Mouse (Mus musculus): ENCODE data around the gene Zfp827.

Zfp827 gene

GRCm38 (mm10) chr8:79065924-79066323, 37.7 kb downstream of the Zfp827 start:
- DNase-seq (ENCODE audit: low spot score in 2 of 2): no peak

DNA sequence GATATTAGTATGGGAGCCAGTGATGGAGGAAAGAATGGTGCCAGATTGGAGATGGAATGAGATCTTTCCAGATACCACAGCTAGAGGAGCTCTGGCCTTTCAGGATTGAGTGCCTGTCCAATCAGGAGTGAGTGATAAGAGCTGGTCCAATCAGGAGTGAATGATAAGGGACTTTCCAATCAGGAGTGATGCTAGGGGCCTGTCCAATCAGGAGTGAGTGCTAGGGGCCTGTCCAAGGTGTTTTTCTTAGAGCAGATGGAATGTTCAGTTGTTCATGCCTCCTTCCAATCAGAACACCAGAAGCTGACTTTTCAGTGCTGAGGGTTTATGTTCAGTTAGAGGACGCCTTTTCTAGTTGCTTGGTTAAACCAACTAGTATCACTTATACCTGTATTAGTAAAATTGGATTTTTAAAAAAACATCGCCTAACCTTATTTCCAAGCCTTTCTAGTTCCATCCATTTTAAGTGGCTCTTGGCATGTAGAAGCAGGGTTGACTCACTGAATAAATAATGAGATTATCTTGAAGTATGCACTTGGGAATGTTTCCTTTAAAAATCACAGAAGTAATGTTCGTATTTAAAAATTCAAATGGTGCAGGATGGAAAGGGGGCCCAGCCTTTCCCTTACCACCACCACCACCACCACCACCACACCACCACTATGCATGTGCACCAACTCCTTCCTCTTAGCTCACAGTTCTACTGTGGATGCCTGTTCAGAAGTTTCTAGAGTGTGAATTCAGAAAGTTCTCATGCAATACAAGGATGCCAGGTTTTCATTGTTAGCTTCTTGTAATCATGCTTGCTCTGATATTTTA, 39.8 kb downstream of the Zfp827 start:
- DNase-seq (ENCODE audit: low spot score in 2 of 2): no peak

DNA sequence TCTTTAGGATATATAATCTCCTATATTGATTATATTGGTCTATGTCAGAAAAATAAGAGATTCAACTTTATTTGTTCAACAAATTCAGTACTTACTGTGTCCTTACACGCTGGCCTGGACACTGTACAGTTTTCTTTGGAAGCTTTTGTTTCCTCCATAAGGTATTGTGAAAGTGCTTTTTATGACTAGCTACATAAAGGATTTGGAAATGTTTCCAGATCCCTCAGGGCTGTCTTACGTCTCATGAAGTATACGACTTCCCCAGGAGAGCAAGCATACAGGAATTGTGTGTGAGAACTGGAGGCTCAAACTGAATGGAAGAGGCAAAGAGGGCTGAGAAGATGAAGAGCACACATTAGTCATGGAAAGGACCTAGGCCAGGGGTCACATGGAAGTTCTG, 45.1 kb downstream of the Zfp827 start:
- DNase-seq (ENCODE audit: low spot score in 2 of 2): no peak

DNA sequence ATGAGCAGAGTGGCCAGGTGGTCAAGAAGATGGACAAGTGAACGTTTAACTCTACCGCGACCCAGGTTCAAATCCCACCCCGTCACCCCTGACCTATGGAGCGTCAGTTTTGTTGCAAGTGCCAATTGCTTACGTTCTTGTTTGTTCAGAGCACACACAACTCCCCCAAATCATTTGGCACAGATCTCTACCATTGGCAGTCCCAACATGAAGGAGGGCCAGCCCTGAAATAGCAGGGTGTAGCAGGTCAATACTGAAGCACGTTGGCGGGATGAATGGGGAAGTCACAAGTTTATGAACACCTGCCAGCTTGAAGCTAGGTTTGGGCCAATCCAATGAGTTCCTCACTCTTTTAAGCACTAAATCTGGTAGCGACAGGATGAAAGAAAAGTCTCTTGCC, 46.7 kb downstream of the Zfp827 start:
- no peak for DNase-seq (ENCODE audit: low spot score in 2 of 2)

DNA sequence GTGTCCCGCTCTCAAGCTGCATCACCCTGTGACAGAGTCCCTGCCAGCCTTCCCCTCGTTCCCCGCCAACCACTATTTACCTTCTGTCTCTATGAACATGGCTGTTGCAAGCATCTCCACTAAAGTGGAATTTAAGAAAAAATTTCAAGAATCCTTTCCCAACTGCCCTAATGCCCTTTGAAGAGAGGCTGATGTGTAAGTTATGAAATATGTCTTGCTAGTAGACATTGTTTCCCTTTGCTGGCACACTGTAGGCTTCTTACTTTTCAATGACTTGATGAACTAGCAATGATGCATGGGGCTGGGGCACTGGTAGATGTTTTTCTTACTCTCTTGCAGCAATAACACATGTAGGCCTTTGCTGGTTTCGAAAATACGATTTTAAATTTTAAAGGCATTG, 49.0 kb downstream of the Zfp827 start:
- DNase-seq (ENCODE audit: low spot score in 2 of 2): no peak

DNA sequence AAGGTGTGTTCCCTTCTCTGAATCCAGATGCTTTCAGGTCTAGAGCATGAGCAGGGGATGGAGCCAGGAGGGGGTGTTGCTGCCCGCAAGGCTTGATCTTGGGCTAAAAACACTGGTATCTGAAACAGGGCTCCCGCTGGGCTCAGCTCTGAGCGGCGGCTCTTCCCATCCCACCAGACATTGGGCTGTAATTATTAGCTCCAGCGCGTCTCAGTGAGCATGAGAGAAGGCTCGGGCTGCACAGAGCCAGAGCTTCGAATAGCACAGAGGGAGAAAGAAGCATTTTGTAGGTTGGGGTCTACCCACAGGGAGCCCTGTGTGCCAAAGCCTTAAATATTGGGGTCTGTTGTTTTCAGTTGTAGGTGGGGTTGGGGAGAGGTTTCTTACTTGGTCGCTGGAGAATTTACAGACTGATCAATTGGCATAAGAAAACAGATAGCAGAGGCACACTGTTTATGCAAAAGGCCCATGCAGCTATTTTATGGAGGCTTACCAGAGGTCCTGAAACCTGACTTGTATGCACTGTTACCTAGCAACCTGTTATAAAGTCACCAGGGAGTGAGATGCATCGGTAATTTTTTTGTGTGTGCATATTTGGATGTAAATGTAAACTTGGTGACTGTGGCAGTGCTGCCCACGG, 50.4 kb downstream of the Zfp827 start:
- DNase-seq (ENCODE audit: low spot score in 2 of 2): no peak

- no peak for DNase-seq (ENCODE audit: low spot score in 2 of 2)
Measured at GRCm38 (mm10) chr8:79079196-79079561, 50.9 kb downstream of the Zfp827 start.

DNA sequence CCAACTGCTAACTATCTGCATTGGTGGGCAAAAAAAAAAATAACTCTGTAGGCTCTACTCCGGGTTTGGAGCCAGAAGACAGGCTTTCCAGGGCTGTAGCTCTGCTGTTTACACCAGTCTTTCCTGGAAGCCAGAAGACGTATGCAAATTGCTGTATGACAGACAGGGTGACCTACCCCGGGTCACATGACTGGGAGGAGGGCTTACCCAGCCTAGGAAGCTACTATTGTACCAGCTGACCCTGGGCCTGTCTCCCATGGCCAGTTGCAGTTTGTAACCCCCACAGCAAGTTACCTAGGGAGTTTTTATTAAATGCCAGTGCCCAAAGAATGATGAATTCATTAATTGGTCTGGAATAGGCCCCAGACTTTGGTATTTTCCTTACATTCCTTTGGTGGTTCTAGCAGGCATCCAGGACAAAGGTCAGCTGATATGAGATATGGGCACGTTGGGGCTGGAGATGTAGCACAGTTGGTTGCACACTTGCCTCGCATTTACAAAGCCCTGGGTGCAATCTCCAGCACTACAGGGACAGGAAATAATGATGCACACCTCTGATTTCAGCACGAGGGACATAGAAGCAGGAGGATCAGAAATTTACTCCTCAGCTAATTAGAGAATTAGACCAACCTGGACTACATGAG, 52.0 kb downstream of the Zfp827 start:
- no peak for DNase-seq (ENCODE audit: low spot score in 2 of 2)

DNA sequence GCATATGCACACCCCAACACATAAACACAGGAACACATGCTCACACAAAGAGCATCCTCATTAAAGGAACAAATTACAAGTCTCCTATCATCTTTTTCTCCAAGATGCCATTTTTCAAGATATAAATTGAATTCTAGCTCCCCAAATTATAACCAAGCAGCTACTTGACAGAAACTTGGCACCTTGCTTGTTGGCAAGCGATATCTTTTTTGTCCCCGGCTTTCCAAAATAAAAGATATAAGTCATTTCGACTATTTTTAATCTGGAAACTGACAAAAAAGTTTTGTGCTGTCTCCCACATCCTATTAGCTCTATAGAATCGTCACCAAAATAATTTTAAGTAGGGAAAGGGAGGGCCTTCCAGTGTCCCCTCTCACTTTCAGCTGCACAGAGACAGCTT, 53.1 kb downstream of the Zfp827 start:
- DNase-seq (ENCODE audit: low spot score in 2 of 2): no peak

DNA sequence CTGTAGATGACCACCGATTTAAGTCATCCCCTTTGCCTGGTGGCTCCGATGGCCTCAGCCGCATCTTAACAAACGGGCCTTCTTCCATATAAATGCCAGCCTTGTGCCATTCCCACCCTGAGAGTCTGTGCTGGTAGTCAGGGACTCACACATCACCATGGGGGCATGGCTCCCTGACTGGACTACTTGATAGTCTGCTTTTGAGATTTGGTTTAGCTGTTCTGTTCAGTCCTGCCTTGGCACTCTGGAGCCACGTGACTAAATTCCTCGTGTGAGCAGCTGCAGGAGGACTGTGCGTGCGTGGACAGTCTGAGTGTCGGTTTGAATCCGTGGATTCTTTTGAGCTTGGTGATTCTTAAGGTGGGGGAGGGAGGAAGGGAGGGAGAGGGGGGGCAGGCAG, 53.7 kb downstream of the Zfp827 start:
- no peak for DNase-seq (ENCODE audit: low spot score in 2 of 2)

DNA sequence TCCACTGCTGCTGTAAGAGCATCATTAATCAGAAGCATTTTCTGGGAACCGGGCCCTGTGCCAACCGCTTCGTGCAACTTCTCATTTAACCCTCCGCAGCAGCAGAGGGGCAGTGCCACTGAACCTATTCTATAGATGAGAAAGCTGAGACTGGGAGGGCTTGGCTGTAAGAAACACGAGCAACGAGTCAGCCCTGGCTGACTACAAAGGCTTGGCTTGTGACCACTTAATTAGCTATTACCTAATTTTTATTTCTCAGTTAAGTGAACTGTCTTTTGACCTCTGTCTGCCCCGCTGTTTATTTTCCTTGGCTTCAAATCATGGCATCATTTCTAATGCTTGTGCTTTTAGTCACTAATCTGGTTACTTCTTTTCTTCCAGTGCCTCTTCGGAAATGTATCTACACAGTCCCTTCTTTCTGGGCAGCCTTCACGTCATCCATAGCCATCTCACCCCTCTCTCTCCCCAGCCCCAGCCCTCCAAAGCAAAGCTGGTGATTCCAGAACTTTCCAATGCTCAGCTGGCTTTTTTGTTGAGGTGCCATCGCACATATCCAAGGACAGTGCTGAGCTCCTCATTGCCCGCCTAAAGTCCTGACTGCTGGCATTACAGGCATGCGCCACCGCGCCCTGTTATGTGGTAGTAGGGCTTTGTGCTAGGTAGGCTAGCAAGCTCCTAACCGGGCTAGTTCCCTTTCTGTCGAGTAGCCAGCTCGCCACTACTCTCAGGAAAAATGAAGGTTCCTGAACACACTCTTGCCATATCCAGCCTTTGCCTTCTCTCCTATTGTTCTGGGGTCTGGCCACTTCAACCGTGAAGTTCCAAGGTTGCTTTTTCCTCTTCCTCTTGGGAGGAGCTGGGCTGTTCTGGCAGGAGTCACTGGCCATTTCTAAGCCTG, 55.5 kb downstream of the Zfp827 start:
- DNase-seq (ENCODE audit: low spot score in 2 of 2): no peak

- DNase-seq (ENCODE audit: low spot score in 2 of 2): no peak
Measured at GRCm38 (mm10) chr8:79084359-79084820, 56.2 kb downstream of the Zfp827 start.

DNA sequence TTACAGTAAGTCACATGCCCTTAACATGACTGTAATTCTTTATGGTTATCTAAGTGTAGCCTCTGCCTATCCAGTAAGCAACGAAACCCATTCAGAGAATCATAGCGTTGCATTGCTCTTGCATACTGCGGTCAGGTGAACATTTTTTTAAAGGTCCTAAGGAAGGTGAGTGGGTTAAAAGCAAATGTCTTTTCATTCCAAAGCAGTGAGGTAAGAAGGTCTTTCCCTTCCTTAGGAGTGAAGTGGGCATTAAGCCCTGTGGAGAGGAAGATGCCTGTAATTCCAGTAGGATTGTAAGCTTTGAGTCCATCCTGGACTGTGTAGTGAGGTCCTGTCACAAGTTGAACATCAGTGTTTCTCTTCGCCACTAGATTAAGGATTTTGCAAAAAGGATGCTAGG, 66.2 kb downstream of the Zfp827 start:
- no peak for DNase-seq (ENCODE audit: low spot score in 2 of 2)

DNA sequence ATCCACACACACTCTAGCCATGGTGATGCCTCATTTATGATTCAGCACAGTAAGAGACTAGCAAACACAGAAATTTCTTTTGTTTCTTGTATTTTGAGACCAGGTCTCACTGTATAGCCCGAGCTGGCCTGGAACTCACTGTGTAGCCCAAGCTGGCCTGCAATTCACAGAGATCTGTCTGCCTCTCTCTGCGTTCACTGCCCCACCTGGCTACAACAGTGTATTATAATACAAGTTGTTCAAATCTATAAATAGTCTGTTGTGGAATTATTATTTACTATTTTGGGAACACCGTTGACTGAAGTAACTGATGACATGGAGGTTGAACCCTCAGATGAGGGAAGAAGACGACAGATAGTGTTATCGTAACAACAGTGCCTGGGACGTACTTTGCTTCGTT, 66.9 kb downstream of the Zfp827 start:
- DNase-seq (ENCODE audit: low spot score in 2 of 2): no peak

DNA sequence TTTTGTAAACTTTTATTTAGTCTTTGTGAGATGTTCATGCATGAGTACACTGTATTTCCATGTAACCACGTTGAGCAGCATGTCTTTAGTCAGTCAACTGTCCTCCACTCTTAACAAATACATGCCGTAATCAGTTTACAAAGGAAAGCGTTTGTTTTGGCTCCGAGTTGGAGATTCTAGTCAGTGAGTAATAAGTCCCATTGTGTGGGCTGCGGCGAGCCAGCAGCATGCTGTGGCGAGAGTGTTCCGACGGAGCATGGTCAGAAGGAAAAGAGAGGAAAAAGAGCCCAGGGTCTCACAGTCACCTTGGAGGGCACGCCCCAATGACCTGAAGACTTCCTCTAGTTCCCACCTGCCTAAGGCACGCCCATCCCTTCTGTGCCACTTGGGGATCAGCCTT, 68.7 kb downstream of the Zfp827 start:
- no peak for DNase-seq (ENCODE audit: low spot score in 2 of 2)

DNA sequence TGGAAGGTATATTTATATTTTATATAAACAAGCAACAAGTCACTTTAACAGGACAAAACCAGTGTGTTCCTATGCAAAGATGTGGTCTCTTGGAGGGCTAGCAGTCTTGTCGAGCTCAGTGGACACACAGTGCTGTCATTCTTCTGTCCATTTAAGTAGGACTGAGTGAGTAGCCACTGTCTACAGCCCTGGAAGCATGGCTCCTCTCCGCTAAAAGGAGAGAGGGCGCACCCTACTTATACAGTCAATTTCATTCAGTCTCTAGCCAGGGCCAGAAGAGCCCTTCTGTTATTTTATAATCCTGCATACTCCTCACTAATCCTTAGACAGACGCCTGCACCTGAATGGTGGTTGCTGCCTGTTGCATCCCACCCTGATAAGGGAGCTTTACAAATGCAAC, 74.5 kb downstream of the Zfp827 start:
- no peak for DNase-seq (ENCODE audit: low spot score in 2 of 2)

DNA sequence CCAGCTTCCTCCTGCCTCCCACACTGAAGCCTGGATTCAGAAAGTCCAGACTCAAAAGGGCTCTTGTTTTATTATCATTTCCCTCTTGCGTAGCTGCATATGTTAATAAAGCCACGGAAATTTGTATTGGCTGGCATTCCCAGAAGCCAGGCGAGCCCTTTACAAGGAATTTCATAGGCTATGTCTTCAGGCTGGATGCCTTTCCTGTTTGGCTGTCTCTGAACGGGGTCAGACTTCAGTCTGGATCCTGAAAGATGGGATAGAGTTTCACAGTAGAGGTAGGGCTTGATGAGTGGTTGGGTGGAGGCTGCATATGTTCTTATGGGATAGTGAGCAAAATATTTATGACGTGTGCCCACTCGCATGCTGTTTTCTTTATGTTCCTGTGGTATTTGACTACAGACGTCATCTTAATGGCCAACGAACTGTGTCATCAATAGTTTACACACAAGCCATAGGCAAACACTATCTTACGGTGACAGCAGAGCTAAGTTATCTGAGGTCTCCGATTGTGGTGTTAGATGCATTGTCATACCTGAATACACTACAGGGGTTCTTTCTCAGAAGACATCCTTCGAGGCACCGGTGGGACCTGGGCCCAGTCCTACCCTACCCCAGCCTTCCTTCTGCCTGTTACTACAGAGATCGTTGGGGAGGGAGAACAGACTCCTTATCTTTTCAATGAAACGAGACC, 75.1 kb downstream of the Zfp827 start:
- no peak for DNase-seq (ENCODE audit: low spot score in 2 of 2)

GRCm38 (mm10) chr8:79103923-79104580, 75.8 kb downstream of the Zfp827 start:
- DNase-seq (ENCODE audit: low spot score in 2 of 2): no peak

DNA sequence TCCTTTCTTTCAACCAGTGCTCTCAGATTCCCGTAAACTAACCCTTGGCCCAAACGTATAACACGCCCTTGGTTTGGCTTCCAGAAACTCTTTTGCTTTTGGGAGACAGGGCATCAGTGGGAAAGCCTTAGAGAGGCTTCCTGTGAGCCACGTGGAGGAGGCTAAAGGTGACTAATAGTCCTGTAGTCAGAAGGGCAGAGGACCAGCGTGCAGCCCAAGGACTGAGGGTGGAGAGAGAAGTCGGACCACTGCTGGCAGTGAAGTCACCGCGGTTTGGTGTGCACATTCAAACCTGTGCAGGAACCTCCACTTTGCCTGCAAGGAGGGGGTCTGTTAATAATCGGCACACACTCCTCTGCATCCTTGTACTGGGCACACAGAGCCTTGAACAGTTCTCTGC, 76.4 kb downstream of the Zfp827 start:
- DNase-seq (ENCODE audit: low spot score in 2 of 2): no peak

DNA sequence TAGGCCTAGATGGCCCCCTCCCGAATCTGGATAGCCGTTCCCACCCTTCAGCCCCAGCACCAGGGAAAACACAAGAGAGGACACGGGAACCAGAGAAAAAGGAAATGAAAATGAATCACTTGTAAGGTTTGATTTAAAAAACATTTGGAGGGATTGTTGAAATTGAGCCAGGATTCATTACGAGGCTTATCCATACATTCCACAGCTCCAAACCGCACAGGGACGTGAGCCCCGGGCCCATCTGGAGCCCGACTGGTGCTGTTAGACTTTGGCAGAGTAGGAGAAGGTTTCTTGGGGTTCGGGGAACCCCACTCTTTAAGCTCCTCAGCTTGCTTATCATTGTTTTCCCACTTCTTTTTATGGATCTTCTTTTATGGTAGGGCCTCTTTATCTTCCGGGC, 76.9 kb downstream of the Zfp827 start:
- no peak for DNase-seq (ENCODE audit: low spot score in 2 of 2)

DNA sequence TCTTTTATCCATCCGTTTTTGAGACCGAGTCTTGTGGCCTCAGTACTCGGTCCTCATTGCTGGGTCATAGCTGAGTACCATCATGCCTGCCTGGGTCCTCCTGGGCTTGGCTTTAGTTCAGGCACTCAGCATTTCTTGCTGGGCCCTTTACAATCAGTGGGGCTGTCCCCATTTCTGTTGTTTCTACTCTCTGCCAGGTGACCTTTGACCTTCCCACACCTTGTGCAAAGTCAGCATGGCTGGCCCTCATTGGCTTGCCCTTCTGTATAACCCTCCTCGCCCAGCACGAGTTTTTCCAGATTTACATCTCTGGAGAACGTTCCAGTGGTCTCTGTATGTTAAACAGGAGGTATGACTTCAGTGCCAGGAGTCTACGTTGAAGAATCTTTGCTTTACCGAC, 83.2 kb downstream of the Zfp827 start:
- no peak for DNase-seq (ENCODE audit: low spot score in 2 of 2)

All from urinary bladder, adult 18-20 months (tissue).